Mouse (Mus musculus) spleen, postnatal 0 days (tissue): Measurements from ENCODE around the gene Abcb7. TPM values are rescaled to one million over a fixed set of nuclear protein-coding genes. Genes with fewer than 3 reads are reported as not detected.

ENCODE experiments used
- polyA plus RNA-seq: library from polyadenylated mRNA; unstranded; fragments of >200 nt; fragmentation: Nextera tagmentation; extraction: Ambion mirVana; gene quantifications from 2 replicates; pipeline ENCODE4 v1.2.1, GENCODE M21; 2015

Abcb7 gene
- polyA plus RNA-seq: 6.6 and 7.4 TPM in 2 replicates

DNA sequence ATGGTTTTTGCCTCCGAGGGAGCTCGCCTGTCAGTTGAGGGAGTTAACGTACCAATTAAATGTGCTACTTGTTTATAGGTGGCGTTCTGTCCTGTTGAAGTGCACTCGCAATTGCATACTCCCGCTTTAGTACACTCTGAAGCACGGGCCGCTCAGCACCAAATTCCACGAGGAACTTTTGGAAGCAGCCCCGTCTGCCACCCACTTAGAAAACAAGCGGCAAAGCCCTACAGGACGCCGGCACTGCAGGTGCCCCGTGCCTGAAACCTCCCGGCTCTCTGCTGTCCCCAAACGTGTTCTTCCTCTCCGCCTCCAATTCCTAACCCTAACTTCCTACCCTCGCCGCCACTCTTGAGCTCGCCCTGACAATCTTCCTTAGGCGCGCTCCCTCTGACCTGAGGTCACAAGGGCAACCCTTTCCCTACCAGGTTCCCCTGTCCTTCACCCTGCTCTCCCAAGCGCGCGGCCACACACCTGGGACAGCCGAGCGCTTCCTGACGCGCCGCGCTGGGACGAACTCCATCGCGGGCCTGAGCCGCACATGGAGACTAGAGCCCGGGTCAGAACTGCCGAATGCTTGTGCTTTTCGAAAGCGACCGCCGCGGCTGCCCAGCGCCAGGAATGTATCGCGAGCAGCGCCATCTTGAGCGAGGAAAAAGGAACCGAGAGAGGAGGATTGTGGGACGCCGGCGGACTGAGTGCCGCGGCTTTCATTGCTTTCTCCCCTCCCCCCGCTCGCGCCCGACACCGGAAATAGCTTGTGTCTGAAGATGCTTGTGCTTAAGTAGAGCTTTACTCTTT lies at the start of gene Abcb7:
TSS of gene Abcb7 (minus strand) at position 674 of the 801 bp plus-strand sequence.

Other genes with a start within 250 kb of the Abcb7 start
- 0.14 and 0.23 TPM in 2 replicates for gene Nexmif, start 212.7 kb downstream of the Abcb7 start, polyA plus RNA-seq
- gene Uprt, start 69.0 kb upstream of the Abcb7 start, polyA plus RNA-seq: 0.65 and 0.72 TPM in 2 replicates